ENCODE assay signal across 9 mouse cellular contexts in genomic region chr4:132076480-132077405, GRCm38 (mm10). TPM values are rescaled to one million over a fixed set of nuclear protein-coding genes. Genes with fewer than 3 reads are reported as not detected.
DNase-seq lines count a peak whose midpoint lies in the region; ATAC-seq and TF ChIP-seq lines count a peak whose summit lies in the region.
"Had no signal": no experiment of that assay in that cellular context is flagged by ENCODE, and none has a peak within 500 bp of the region (broad histone marks: within the 10 kb centered on the region; RNA-seq: fewer than 3 reads in every experiment).

No protein-coding gene starts in this region.

- no peak overlapping the region for H3K4me2 ChIP-seq in hindbrain, embryonic 12.5 days (replicated peaks)
- no peak overlapping the region for H3K4me2 ChIP-seq in hindbrain, embryonic 16.5 days (ENCODE audit: low read length)
- H3K4me2 ChIP-seq in heart, embryonic 15.5 days, result peak overlapping the region; percentile 84
- H3K4me2 ChIP-seq in myocyte (ENCODE audit: low read depth), result peak overlapping the region; percentile 57

- 0 out of 2 replicates have a peak overlapping the region, but pooled peaks have one; percentile 35 for H3K27ac ChIP-seq in hindbrain, embryonic 12.5 days
- no peak overlapping the region for H3K27ac ChIP-seq in hindbrain, embryonic 16.5 days (ENCODE audit: low read depth, low read length)
- peak overlapping the region; percentile 93 for H3K27ac ChIP-seq in heart, embryonic 15.5 days
- H3K27ac ChIP-seq in limb, embryonic 10.5 days, result no peak overlapping the region

- no peak overlapping the region for H3K9ac ChIP-seq in hindbrain, embryonic 12.5 days
- no peak overlapping the region for H3K9ac ChIP-seq in hindbrain, embryonic 16.5 days (ENCODE audit: low read depth, low read length)
- H3K9ac ChIP-seq in heart, embryonic 15.5 days, result peak overlapping the region; percentile 23; the same call in 1 of the 2 replicates

- no peaks in the 10 kb centered on the region for H3K36me3 ChIP-seq in hindbrain, embryonic 12.5 days
- no peaks in the 10 kb centered on the region for H3K36me3 ChIP-seq in hindbrain, embryonic 16.5 days (ENCODE audit: control insufficient read depth, insufficient read depth, low read length)
- H3K36me3 ChIP-seq in heart, embryonic 15.5 days, result no peaks in the 10 kb centered on the region
- no peaks in the 10 kb centered on the region for H3K36me3 ChIP-seq in limb, embryonic 10.5 days
- H3K36me3 ChIP-seq in myocyte (ENCODE audit: control insufficient read depth, insufficient read depth), result no peaks in the 10 kb centered on the region

- H3K79me2 ChIP-seq in myocyte (ENCODE audit: control insufficient read depth, insufficient read depth), result no peaks in the 10 kb centered on the region

- H3K9me3 ChIP-seq in hindbrain, embryonic 12.5 days (replicated peaks), result no peaks in the 10 kb centered on the region
- no peaks in the 10 kb centered on the region for H3K9me3 ChIP-seq in hindbrain, embryonic 16.5 days (ENCODE audit: control insufficient read depth, low read length)
- no peaks in the 10 kb centered on the region for H3K9me3 ChIP-seq in heart, embryonic 15.5 days (replicated peaks)
- H3K9me3 ChIP-seq in limb, embryonic 10.5 days (replicated peaks), result no peaks in the 10 kb centered on the region

- H3K4me1 ChIP-seq in hindbrain, embryonic 12.5 days, result peaks cover 24% of the 10 kb centered on the region
- H3K4me1 ChIP-seq in hindbrain, embryonic 16.5 days (ENCODE audit: control insufficient read depth, insufficient read depth, low read depth, low read length), result peaks cover 12% of the 10 kb centered on the region
- H3K4me1 ChIP-seq in heart, embryonic 15.5 days (replicated peaks), result peaks cover 61% of the 10 kb centered on the region
- H3K4me1 ChIP-seq in limb, embryonic 10.5 days, result peaks cover 44% of the 10 kb centered on the region

- TF ChIP-seq POLR2A in myocyte (IDR thresholded peaks at IDR 0.05; ENCODE audit: insufficient read length, low read depth), result no peak

- no peak overlapping the region for H3K4me3 ChIP-seq in hindbrain, embryonic 12.5 days
- no peak overlapping the region for H3K4me3 ChIP-seq in hindbrain, embryonic 16.5 days (ENCODE audit: low read length)
- peak overlapping the region; percentile 25 for H3K4me3 ChIP-seq in heart, embryonic 15.5 days
- no peak overlapping the region for H3K4me3 ChIP-seq in limb, embryonic 10.5 days
- no peak overlapping the region for H3K4me3 ChIP-seq in myocyte

- WGBS in hindbrain, embryonic 12.5 days, result 33% methylated on average over 20 of the region's 20 CpGs
- 34% methylated on average over 20 of the region's 20 CpGs for WGBS in hindbrain, embryonic 16.5 days
- WGBS in heart, embryonic 15.5 days, result 17% methylated on average over 20 of the region's 20 CpGs
- WGBS in limb, embryonic 10.5 days, result 33% methylated on average over 20 of the region's 20 CpGs

- peak; percentile 93 for DNase-seq in MN1 (ENCODE audit: low spot score)
- peak; percentile 49 for DNase-seq in embryo, embryonic 10 days (ENCODE audit: low spot score)
- peak; percentile 39 for DNase-seq in limb, embryonic 10.5 days (ENCODE audit: low spot score)
- no peak for DNase-seq in layer of hippocampus, postnatal 10 days (ENCODE audit: low spot score in 2 of 2)

- no peak overlapping the region for H3ac ChIP-seq in myocyte (ENCODE audit: control insufficient read depth, insufficient read length)

- peaks cover 11% of the 10 kb centered on the region for H3K27me3 ChIP-seq in hindbrain, embryonic 12.5 days
- H3K27me3 ChIP-seq in hindbrain, embryonic 16.5 days (replicated peaks; ENCODE audit: control insufficient read depth, insufficient read depth, low read length), result no peaks in the 10 kb centered on the region; the same call in none of the 2 replicates
- no peaks in the 10 kb centered on the region for H3K27me3 ChIP-seq in heart, embryonic 15.5 days
- peaks cover 51% of the 10 kb centered on the region for H3K27me3 ChIP-seq in limb, embryonic 10.5 days (ENCODE audit: low read depth, poor library complexity, severe bottlenecking)
- no peaks in the 10 kb centered on the region for H3K27me3 ChIP-seq in myocyte (ENCODE audit: control insufficient read depth, insufficient read depth, insufficient read length)

- no peak for ATAC-seq in hindbrain, embryonic 12.5 days (ENCODE audit: low FRiP score)
- ATAC-seq in hindbrain, embryonic 16.5 days, result no peak
- peak; percentile 38 for ATAC-seq in heart, embryonic 15.5 days (replicated peaks; ENCODE audit: insufficient number of reproducible peaks, insufficient read depth, low FRiP score, low read depth)

TF ChIP-seq in myocyte, 11 proteins besides CTCF, POLR2A, EP300 and RAD21:
- TF ChIP-seq MYOG (IDR thresholded peaks at IDR 0.05; ENCODE audit: control insufficient read depth in 1 of 3, insufficient read depth in 1 of 3, insufficient read length in 2 of 3, low read depth in 2 of 3) (no peak), TCF3 (IDR thresholded peaks at IDR 0.05; ENCODE audit: insufficient read length, low read depth) (no peak), USF1 (IDR thresholded peaks at IDR 0.05; ENCODE audit: low read depth) (no peak)

RNA-seq across cellular contexts. Expression of gene Epb41, which starts 1.6 kb away (rescaled TPM):
- polyA plus RNA-seq in hindbrain, embryonic 12.5 days (2016; fragmentation: Nextera tagmentation; extraction: Ambion mirVana), result 198 and 210 TPM in 2 replicates
- 43.1 and 60.9 TPM in 2 replicates for polyA plus RNA-seq in hindbrain, embryonic 16.5 days (2015; fragmentation: Nextera tagmentation; extraction: Ambion mirVana)
- polyA plus RNA-seq in heart, embryonic 15.5 days (2015; fragmentation: Nextera tagmentation; extraction: Ambion mirVana), result 75.6 and 86.4 TPM in 2 replicates
- polyA plus RNA-seq in limb, embryonic 10.5 days (2016; fragmentation: Nextera tagmentation; extraction: Ambion mirVana), result 105 and 122 TPM in 2 replicates
- polyA plus RNA-seq in myocyte (2012; fragmentation: generic; extraction: Trizol), result 4.8 TPM
- 10 to 100 TPM; 30.2 to 33.7 TPM for total RNA-seq in layer of hippocampus, postnatal 10 days (2021)

RNA-seq across cellular contexts. Expression of gene Gm10300, which starts 2.2 kb away (rescaled TPM):
- polyA plus RNA-seq in hindbrain, embryonic 12.5 days (2016; fragmentation: Nextera tagmentation; extraction: Ambion mirVana), result 0.09 TPM in 2 replicates
- polyA plus RNA-seq in hindbrain, embryonic 16.5 days (2015; fragmentation: Nextera tagmentation; extraction: Ambion mirVana), result 0.09 TPM in 1 of 2 replicates, not detected in the other
- 0.10 and 0.18 TPM in 2 replicates for polyA plus RNA-seq in heart, embryonic 15.5 days (2015; fragmentation: Nextera tagmentation; extraction: Ambion mirVana)
- polyA plus RNA-seq in limb, embryonic 10.5 days (2016; fragmentation: Nextera tagmentation; extraction: Ambion mirVana), result not detected in 2 replicates
- polyA plus RNA-seq in myocyte (2012; fragmentation: generic; extraction: Trizol), result 0.02 TPM
- total RNA-seq in layer of hippocampus, postnatal 10 days (2021), result not detected
- polyA plus RNA-seq: testis, adult 2 months had no signal

Comparison
In these comparisons a context has a peak if more than half of its experiments do, and no peak if none do; other contexts are left out.
1. H3K27ac ChIP-seq: peak in hindbrain, embryonic 12.5 days (single experiment) and heart, embryonic 15.5 days (single experiment); none in hindbrain, embryonic 16.5 days (single experiment) and limb, embryonic 10.5 days (single experiment).
2. H3K4me2 ChIP-seq: peak in heart, embryonic 15.5 days (single experiment) and myocyte (single experiment); none in hindbrain, embryonic 12.5 days (single experiment) and hindbrain, embryonic 16.5 days (single experiment).
3. DNase-seq: peak in MN1 (single experiment), embryo, embryonic 10 days (single experiment) and limb, embryonic 10.5 days (single experiment); none in layer of hippocampus, postnatal 10 days (0 of 2).